Mouse (Mus musculus) frontal cortex, postnatal 25 days (tissue): Measurements from ENCODE around the gene Rnf220.

ENCODE experiments used
- DNase-seq, 2 experiments: peaks; one replicate each; pipeline ENCODE4 v3.0.0; 2022; ENCODE audit warnings: low spot score in 2 of 2

The Rnf220 gene

DNA sequence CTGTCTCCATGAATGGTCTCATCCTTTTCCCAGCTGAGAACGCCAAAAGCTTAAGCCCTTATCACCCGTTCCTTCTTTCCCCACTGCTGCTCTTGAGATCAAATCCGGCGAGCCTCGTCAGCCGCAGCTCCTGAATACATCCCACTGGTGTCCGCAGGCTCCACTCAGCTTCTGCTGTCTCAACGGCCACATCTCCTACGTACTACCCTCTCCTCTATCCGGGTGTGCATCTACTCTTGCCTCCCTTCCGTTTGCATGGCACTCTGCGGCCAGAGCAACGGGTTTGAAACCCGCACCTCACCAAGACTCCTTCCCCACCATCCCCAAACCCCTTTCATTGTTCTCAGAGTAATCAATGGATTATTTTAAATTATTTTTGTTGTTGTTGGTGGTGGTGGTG, 58.8 kb downstream of the Rnf220 start:
- DNase-seq: no peak

DNA sequence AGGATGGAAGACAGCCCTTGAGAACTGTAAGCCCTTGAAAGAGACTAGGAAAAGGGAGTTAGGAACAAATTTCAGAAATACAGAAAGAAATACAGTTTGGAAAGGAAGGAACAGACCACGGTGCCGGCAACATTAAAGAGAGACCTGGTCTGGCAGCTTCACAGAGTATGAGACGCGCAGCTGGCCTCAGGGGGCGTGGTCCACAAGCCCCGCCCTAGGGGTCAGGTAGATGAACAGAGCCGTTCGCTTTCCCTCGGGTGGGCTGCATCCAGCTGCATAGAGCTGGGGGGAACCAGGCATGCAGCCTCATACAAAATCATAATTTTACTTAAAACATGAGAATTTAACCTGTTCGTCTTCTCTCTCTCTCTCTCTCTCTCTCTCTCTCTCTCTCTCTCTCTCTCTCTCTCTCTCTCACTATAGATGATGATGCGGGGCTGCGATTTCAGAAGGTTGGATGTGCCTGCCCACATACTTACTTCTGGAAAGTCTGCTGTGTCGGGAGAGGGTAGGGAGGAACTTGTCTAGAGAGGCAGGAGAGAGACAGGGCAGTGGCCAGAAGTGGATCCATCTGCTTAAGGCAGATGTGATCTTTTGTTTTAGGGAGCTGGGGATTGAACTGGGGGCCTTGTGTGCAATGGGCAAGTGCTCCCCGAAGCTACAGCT, 59.7 kb downstream of the Rnf220 start:
- DNase-seq: no peak

DNA sequence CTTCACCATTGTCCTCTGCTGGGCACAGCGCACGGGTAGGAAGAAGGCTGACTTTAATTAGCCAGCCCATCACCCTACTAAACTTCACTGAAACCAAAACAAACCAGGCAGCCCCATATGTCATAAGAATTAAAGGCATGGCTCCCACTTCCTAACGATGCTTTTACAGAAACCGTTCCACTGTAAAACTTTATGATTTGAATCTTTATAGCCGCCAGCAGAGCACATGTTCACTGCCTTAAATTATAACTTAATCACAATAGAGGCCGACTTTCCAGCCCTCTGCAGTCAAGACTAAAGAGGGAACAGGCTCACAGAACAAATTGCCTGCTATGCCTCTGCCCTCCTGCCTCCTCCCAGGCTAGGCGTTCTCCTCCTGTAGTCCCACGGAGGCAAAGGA, 62.5 kb downstream of the Rnf220 start:
- DNase-seq: no peak

DNA sequence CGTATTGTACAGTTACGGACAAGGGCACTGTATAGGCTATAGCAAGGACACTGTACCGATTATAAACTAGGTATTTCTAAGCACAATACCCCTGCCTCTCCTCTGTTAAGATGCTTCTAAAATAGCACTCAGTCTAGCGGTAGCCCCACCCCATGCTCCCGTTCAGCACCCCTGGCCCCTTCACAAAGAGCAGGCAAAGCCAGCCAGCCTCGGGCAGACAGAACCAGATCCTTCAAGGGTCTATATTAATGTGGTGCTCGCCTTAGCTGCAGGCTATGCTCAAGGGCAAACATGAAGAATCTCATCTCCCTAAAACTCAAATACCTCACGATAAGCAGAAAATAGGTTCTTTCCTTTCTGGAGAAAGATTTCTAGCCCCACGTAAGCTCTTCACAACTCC, 67.2 kb downstream of the Rnf220 start:
- DNase-seq: no peak

DNA sequence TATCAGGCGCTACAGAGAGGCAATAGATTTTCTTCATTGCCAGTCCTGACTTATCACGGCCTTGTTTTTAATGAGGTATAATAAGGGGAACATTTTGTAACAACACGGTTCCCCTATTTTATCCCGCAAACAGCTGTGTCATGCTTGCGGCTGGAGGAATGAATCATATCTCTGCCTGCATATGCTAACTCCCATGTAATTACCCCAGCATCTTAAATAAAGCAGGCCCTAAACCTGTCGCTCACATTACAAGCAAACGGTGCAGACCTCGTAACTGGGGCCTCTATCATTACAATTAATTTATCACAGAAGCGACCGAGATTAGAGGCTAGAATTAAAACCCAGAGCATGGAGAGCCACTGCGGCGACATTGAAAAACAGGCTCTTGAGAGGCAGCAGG, 69.3 kb downstream of the Rnf220 start:
- DNase-seq: no peak

DNA sequence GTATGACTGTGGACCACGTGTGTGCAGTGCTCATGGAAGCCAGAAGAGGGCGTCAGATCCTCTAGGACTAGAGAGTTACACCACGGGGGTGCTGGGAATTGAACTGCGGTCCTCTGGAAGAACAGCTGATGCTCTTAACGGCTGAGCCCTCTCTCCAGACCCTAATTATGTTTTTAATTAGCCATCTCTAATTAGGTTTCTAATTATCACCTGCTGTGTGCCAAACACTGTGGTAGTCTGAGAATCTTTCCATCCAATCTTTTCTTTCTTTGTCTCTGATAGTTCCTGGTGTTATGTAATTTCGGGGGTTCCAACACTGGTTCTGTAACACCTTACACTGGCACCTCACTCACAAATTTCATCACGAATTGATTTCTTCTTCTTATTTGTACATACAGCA, 75.8 kb downstream of the Rnf220 start:
- DNase-seq: no peak

DNA sequence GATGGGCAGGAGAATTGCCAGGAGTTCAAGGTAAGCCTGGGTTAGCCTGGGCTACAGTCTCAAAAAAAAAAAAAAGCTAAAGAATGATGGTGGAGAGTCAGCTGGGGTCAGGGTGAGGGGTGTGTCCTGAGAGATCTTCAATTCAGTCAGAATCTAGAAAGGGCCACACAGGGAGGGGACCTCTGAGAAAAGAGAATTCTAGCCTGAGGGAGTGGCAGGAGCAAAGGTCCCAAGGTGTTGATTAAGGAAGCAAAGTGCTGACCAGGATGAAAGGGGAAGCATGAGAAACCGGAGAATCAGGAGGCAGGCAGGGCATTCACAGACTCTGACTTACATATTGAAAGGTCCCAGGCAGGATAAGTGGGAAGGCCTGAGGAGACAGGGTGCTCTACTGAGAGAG, 80.0 kb downstream of the Rnf220 start:
- DNase-seq: no peak

DNA sequence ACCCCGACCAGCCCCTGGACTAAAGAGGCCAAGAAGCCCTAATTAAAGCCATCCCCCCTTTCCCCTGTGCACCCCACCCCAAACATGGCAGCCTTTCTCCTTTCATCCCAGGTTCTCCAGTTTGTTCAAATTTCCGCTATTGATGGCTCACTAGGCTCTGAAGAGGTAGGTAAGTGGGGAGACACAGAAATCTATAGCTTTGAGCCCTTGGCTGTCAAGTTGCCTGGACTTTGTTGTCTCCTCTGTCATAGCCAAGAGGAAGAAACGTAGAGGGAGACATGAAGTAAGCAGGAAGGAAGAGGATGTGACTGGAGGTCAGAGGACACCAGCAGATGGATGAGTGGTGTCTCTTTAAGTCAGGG, 86.8 kb downstream of the Rnf220 start:
- no peak for DNase-seq

DNA sequence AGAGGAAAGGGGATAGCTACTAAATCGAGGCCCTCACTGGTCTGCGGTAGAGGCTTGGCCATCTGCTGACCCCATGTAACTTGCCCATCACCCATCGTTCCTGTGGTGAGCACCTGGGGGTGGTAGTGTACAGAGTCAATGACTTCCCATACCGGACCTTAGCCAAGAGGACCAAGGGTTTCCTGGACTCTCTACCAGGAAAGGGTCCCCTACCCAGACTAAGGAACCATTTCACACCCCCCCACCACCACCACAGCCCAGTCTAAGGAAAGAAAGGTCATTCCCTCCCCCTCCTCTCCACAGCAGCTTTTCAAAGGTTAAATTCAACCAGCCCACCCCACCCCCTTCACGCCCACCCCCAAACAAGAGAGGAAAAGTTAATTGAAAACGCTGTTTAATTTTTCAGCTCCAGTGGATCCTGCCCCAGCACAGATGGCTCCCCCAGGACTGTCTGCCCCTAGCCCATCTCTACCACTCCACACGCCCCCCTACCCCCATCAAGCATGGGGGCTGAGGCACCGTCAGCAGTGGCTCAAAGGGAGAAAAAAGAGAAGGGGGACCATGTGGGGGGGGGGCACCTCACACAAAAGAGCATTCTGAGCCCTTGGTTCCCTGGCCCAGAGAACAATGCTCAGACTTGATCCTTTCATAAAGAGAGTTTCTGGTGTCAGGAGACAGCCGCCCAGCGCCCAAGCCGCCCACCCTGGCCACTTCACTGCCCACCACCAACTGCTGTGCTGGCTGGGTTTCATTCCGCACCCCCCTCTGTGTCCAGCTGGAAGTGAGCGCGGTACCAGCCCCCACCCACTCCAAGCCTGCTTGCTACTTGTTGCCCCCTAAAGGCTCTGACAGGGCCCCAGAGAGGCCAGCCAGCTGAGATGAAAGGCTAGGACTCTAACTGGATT, 87.5 kb downstream of the Rnf220 start:
- DNase-seq: no peak

DNA sequence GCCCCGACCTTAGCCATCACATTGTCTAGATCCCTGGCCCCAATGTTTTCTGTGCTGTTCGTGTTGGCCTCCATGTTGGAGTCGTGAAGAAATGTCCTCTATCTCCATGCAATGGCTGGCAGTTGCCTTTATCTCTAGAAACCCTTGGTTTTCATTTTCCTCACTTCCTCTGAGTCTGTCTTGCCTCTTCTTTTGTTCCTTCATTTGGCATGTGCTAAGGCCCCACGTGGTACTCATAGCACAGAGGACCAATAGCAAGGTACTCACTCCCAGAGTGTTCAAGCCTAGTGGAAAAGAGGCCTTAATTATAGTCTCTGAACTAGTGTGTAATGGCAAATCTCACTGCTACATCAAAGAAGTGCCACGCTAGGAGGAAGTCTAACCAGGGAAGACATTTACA, 88.9 kb downstream of the Rnf220 start:
- no peak for DNase-seq

DNA sequence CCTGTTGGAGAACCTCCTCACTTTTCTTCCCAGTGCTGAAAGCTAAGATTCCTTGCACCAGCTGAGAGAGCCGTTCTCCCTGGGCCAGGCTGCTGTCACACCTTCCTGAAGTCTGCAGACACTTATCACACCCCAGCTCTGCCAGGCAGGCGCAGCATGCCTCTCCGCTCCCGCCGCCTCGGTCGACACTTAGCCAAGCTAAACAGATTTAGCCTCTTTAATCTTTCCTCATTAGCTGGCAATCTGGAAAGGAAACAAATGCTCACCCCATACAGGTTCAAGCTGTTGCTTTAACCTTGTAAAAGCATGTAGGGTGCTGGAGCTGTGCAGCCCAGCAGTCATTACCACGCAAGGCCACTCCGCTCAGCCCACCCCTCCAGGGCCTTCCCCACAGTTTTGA, 90.9 kb downstream of the Rnf220 start:
- no peak for DNase-seq

DNA sequence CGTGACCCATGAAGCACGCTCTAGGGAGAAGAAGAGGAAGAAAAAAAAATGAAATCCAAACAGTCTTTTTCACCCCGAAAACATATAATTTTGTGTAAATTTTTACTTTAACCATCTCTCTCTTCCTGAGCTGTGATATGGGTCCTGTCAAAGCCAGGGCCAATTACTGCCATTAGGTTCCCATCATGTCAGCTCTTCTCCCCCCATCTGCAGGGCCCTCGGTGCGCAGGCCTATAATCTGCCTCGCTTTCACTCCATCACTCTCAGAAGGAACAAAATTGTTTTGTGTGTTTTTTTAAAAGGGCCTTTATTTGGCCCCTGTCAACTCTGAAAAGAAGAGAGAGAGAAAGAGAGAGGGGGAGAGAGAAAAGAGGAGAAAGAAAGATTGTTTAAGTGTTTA, 91.6 kb downstream of the Rnf220 start:
- no peak for DNase-seq

DNA sequence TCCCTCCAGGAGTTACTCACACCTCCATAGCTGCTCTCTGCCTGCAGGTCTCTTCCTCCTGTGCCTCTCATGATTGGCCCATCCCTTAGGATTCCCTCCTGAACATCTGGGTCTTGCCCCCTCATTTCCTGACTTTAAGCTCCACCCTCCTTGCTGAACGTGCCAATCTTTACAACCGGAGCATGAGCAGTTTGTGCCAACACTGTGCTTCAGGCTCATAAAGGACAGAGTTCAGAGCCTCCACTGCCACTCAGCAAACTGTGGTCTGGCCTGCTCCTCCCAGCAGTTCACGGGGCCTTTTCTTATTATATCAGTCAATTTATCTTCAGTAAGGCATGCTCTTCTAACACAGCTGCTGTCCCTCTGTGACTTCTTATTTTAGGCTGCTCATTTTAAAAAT, 93.4 kb downstream of the Rnf220 start:
- DNase-seq: no peak

DNA sequence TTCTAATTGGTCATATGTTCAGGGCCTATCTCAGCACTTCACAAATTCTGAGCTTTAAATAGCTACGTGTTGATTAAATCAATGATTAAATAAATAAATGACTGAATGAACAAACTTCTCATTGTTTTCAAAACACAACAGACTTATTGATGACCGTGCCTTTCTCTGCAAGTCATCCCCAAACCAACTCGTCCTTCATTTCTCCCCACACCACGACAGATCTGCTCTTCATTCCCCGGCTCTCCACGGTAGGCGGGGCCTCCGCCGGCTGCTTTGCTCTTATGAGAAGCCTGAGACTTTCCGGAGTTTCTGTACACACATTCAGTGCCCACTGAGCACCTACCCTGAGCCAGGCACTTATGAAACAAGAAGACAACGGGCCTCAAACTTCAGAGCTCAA, 99.7 kb downstream of the Rnf220 start:
- DNase-seq: no peak

DNA sequence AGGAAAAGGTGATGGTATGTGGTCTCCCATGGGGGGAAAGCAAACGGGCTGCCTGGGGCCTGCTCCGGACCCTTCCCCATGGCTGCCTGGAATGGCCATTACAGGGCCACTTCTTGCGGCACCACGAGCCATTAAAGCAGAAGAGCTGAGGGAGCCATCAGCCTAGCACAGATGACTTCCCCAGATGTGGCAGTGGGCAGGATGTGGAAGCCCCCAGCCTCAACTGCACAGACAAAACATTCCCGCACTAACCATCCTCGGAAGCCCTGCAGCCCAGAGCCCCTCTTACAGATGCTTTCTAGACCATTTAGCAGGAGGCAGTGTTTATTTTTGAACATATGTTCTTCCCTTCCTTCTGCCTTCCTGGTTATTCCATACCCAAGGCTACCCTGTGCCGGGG, 103.8 kb downstream of the Rnf220 start:
- no peak for DNase-seq

DNA sequence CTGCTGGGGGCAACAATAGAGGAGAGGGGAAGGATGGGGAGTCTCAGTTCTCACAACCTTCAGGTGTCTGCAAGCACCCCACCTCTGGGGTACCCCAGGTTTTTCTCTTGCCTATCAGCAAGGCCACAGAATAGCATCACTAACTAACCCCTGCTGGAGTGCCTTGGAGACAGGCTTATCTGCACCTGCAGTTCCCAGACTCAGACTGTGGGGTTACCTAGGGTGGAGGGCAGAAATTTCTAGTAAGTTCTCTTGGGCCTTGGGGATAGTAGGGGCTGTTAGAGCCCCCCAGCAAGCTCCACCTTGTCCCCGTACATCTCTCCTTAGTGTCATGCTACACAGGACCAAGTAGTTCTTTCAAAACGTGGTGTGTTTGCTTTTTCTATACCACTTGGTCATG, 104.5 kb downstream of the Rnf220 start:
- no peak for DNase-seq

DNA sequence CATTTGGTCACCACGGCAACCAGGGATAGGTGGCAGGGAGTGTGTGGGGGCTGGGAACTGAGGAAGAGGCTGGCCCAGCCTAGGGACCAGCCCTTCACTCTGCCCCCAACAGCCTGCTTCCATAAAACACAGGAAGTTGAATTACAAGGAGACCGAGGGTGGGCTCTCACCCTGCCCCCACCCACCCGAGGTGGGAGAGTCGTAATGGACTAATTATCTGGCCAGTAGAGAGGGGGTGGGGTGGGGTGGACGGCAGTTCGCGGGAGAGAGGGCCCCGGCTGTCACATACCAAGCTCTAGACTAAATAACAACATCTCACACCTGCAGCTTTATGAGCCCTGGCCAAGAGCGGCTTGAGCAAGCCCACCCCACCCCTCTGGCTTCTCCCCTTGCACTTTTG, 104.9 kb downstream of the Rnf220 start:
- no peak for DNase-seq

DNA sequence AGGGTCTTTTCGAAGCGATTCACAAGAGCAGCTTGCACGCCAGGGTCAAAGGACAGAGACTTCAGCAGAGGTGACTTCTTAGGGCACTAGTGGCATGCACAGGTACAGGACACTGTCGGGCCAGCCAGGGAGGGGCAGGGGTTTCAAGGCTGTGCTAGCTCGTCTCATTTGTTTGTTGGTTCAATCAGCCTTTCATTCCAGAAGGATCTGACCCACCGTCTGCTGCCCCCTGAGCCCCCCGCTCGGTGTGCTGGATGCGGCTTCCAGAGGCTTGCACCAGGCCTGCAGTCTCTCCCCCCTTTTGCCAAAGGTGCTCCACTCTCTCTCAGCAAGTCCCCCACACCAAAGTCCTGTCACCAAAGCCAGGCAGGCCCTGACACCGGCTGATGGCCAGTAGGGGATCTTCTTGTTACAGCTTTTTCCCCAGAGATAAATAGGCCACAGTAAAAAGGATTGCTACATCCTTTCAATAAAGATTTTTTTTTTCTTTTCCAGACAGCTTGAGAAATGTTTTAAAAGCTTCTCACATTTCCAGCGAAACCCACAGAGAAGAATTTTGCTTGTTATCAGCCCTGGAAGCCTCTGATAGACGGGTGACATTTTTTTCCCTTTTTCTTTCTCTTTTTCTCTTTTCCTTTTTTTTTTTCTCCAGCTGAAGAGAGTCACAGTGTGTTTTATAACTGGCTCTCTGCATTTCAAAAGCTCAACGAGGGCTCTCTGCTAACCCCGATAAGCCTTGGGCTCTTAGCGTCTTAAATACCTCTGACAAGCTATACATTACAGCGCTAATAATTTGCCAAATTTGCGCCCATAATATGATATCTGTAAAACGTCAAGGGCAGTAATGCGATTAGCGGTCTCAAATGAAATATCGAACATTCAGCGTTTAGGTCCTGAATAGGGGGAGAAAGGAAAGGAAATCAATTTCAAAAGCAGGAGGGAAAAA, 105.7 kb downstream of the Rnf220 start:
- DNase-seq: no peak

DNA sequence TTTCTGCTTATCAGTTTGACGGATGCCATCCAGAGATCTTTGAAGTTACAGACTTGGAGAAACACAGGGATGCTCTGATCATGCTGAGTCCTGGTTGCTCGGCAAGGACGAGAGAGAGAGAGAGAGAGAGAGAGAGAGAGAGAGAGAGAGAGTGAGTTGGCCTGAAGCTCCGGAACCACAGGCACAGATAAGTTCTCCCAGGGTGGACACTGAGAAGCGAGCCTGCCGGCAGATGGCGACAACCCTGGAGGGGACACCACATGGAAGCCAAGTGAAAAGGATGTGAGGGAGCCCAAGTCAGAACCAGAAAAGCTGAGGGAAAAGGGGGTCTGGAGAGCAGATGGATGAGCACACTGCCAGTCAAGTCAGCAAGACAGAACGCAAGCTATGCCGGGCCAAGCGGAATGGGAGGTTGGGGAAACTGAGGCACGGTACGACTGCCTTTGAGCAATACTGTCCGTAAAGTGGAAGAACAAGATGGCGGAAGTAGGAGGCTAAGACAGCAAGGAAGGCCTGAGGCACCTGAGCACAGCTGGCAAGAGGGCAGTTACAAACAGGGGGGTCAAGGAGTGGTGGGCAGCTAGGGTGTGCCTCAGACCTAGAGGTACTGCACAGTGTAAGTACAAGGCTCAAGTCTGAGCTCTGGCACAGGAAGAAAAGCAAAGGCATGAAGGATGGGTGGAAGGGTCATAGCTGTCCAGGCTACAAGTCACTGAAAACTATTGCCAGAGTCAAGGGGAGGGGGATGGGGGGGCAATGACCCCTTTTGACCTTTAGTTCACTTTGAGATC, 107.4 kb downstream of the Rnf220 start:
- no peak for DNase-seq

DNA sequence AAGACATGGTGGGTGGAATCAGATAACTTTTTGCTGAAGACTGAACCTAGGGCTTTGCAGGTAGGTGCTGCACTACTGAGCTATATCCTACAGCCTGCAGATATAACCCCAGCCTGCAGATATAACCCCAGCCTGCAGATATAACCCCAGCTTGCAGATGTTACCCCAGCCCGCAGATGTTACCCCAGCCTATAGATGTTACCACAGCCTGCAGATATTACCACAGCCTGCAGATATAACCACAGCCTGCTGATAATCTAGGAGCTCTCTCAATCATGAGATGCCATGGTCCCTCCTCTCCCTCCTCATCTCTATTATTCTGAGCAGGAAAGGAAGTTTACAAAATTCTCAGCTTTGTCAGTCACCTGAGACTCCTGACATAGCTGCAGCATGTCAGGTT, 111.6 kb downstream of the Rnf220 start:
- DNase-seq: no peak

DNA sequence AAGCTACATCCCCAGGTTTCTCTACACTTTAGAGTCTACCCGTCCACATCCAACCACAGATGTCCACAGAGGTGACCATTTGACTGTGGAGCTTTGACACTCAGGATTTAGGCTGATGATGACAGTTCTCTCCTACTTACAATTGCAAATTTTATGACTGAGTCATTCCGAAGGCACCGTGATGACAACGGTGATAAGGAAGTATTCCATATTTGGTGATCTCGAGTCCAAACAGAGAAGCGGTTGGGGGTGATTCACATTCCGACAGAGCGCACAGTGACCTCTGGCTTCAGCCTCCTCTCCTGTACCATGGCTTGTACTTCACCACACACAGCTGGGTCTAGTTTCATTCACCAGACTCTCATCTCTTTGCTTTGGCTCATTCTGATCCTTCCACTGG, 115.0 kb downstream of the Rnf220 start:
- DNase-seq: no peak

DNA sequence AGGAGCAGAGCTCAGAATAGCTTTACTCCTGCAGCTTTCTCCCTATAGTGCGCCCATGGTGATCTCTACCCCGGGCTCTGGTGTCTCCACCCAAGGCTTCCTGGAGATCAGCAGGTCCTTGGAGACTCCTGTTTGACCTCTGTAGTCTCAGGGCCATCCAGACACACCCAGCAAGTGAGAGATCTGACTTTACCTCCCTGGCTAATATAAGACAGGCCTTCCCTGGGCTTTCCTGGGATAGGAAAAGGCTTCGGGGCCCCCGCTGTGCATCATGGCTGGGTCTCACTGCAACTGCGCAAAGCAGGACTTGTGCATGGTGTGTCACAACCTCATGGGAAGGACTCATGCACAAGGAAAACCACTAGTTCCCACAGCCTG, 116.3 kb downstream of the Rnf220 start:
- no peak for DNase-seq
